Mouse (Mus musculus) C2C12 (cell line): Measurements from ENCODE around the gene Itpr3.

Experiments used
- CTCF ChIP-seq: IDR thresholded peaks from one replicate; pipeline ENCODE4 v1.5.1; 2011; ENCODE audit not compliant: control insufficient read depth, insufficient read depth, insufficient read length
- MYOG ChIP-seq: IDR thresholded peaks from one replicate; pipeline ENCODE4 v1.6.1; 2011; ENCODE audit not compliant: control insufficient read depth, insufficient read length; ENCODE audit errors: extremely low read depth

DNA sequence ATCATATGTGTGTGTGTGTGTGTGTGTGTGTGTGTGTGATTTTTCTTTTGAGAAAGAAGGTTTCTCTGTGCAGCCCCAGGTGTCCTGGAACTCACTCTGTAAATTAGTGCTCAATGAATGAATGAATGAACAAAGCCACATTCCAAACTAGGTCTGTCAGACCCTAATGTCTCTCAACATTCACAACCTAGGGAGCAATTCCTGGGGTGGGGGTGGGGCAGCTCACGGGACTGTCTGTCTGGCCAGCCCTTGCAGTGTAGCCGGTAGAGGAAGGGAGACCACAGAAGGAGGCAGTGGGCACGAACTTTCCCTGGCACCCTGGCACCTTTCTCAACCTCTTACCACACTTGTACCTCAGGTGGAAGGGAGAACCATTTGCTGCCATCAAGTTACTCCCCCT lies 77.6 kb downstream of the Itpr3 start:
- TF ChIP-seq CTCF: no peak
- no peak for TF ChIP-seq MYOG
